Mouse (Mus musculus) liver, postnatal 0 days (tissue): ENCODE results near the gene Tmem248. TPM values are rescaled to one million over a fixed set of nuclear protein-coding genes. Genes with fewer than 3 reads are reported as not detected.
A peak's percentile ranks its signal among the peaks of the same experiment; 100 is the strongest.

Source experiments
- ATAC-seq: fragments of 200-750 bp; cut with Nextera tagmentation; 2 replicates; pipeline ENCODE4 v1.8.0; 2017; ENCODE audit warnings: mild to moderate bottlenecking, moderate library complexity
- DNase-seq: peaks from one replicate; pipeline ENCODE4 v3.0.0-alpha.2; 2016
- H3K27ac ChIP-seq: fragments of 300-500 bp; sonication (generic); 2 replicates; pipeline ENCODE4 v1.5.1; 2014; ENCODE audit warnings: antibody characterized with exemption, moderate library complexity, mild to moderate bottlenecking, low read depth
- H3K27me3 ChIP-seq: fragments of 300-500 bp; sonication (generic); 2 replicates; pipeline ENCODE4 v1.6.1; 2014; ENCODE audit warnings: low read length, control low read depth, mixed read lengths; ENCODE audit not compliant: insufficient read depth
- H3K36me3 ChIP-seq: fragments of 300-500 bp; sonication (generic); replicated peaks from 2 replicates; pipeline ENCODE4 v1.6.1; 2014; ENCODE audit warnings: mild to moderate bottlenecking, control low read depth, low read length, moderate library complexity, mixed read lengths; ENCODE audit not compliant: insufficient read depth
- H3K4me1 ChIP-seq: fragments of 300-500 bp; sonication (generic); 2 replicates; pipeline ENCODE4 v1.6.1; 2014; ENCODE audit warnings: antibody characterized with exemption, mild to moderate bottlenecking, control low read depth; ENCODE audit not compliant: insufficient read depth
- H3K4me2 ChIP-seq: fragments of 300-500 bp; sonication (generic); 2 replicates; pipeline ENCODE4 v1.6.1; 2014; ENCODE audit warnings: low read depth, mild to moderate bottlenecking, low read length, moderate library complexity, mixed read lengths
- H3K4me3 ChIP-seq: fragments of 300-500 bp; sonication (generic); 2 replicates; pipeline ENCODE4 v1.5.1; 2014; ENCODE audit warnings: low read depth, low read length
- H3K9ac ChIP-seq: fragments of 300-500 bp; sonication (generic); replicated peaks from 2 replicates; pipeline ENCODE4 v1.6.1; 2014; ENCODE audit warnings: mild to moderate bottlenecking, moderate library complexity
- H3K9me3 ChIP-seq: fragments of 300-500 bp; sonication (generic); 2 replicates; pipeline ENCODE4 v1.6.1; 2016; ENCODE audit warnings: mild to moderate bottlenecking, control low read depth, low read length, mixed read lengths
- CTCF ChIP-seq: sonication (generic); IDR thresholded peaks from 2 replicates; pipeline ENCODE4 v1.5.1; 2016; ENCODE audit warnings: antibody characterized with exemption, low read depth
- EP300 ChIP-seq: IDR thresholded peaks from 2 replicates; pipeline ENCODE4 v1.6.1; 2016; ENCODE audit warnings: antibody characterized with exemption, low read depth, mild to moderate bottlenecking
- WGBS: fragments of 180-500 bp; shearing (Covaris S2); extraction: QIAGEN DNeasy Blood & Tissue Kit; methylation state at CpG from one replicate; pipeline ENCODE4 v1.1.7; 2014; ENCODE audit not compliant: insufficient replicate concordance; 5-methylcytosine and 5-hydroxymethylcytosine counted together
- polyA plus RNA-seq: library from polyadenylated mRNA; unstranded; fragments of >200 nt; fragmentation: Nextera tagmentation; extraction: Ambion mirVana; gene quantifications from 2 replicates; pipeline ENCODE4 v1.2.1, GENCODE M21; 2015

Tmem248 gene
- 28.1 and 30.7 TPM in 2 replicates for polyA plus RNA-seq

- Histone ChIP-seq H3K4me3 (no peak within 1 kb of the TSS), H3K27ac (no peak within 1 kb of the TSS), H3K9ac (no peak within 1 kb of the TSS), H3K9me3 (peaks cover 2% of the 10 kb centered on the region; the same call in 1 of the 2 replicates), H3K27me3 (no peaks in the 10 kb centered on the region), H3K4me1 (no peaks in the 10 kb centered on the region; the same call in 1 of the 2 replicates), H3K36me3 (peaks cover 25% of the 10 kb centered on the region), H3K4me2 (no peak within 1 kb of the TSS)
- ATAC-seq = no peak
- TF ChIP-seq EP300 (no peak), CTCF (no peak)
- DNase-seq = no peak
- 82% methylated on average over 7 of the region's 7 CpGs for WGBS
Measured at GRCm38 (mm10) chr5:130216781-130217180, at the start of gene Tmem248. Gene Tmem248 (plus strand): TSS chr5:130217081.

GRCm38 (mm10) chr5:130169109-130169508 lies 47.8 kb upstream of the Tmem248 start:
- H3K9me3 ChIP-seq = no peaks in the 10 kb centered on the region
- DNase-seq (no peak), ATAC-seq (no peak)
- H3K4me2 ChIP-seq = no peak overlapping the region
- 72% methylated on average over 6 of the region's 6 CpGs for WGBS
- H3K36me3 ChIP-seq = no peaks in the 10 kb centered on the region
- H3K27ac ChIP-seq = peak overlapping the region; percentile 2
- TF ChIP-seq CTCF = no peak
- no peak for TF ChIP-seq EP300
- no peak overlapping the region for H3K9ac ChIP-seq
- H3K27me3 ChIP-seq = no peaks in the 10 kb centered on the region
- H3K4me1 ChIP-seq = peaks cover 31% of the 10 kb centered on the region
- no peak overlapping the region for H3K4me3 ChIP-seq

GRCm38 (mm10) chr5:130170666-130171422 lies 46.0 kb upstream of the Tmem248 start:
- ATAC-seq (peak; percentile 71), DNase-seq (no peak)
- H3K9ac ChIP-seq = peak overlapping the region; percentile 92
- WGBS = 9% methylated on average over 6 of the region's 6 CpGs
- H3K36me3 ChIP-seq = no peaks in the 10 kb centered on the region
- TF ChIP-seq EP300 (peak; percentile 98), CTCF (no peak)
- peak overlapping the region; percentile 98 for H3K27ac ChIP-seq
- H3K27me3 ChIP-seq = no peaks in the 10 kb centered on the region
- peak overlapping the region; percentile 79 for H3K4me2 ChIP-seq
- peaks cover 43% of the 10 kb centered on the region for H3K4me1 ChIP-seq
- H3K4me3 ChIP-seq = peak overlapping the region; percentile 96
- no peaks in the 10 kb centered on the region for H3K9me3 ChIP-seq

- H3K4me2 ChIP-seq = peak within 1 kb of the TSS; percentile 79
- DNase-seq (peak; percentile 97), ATAC-seq (peak; percentile 94)
- H3K9me3 ChIP-seq = no peaks in the 10 kb centered on the region
- H3K4me3 ChIP-seq = peak within 1 kb of the TSS; percentile 96
- peaks cover 43% of the 10 kb centered on the region for H3K4me1 ChIP-seq
- WGBS = 1% methylated on average over 41 of the region's 62 CpGs
- no peaks in the 10 kb centered on the region for H3K27me3 ChIP-seq
- no peaks in the 10 kb centered on the region for H3K36me3 ChIP-seq
- TF ChIP-seq CTCF (0 out of 2 replicates have a peak, but pooled peaks have one; percentile 4), EP300 (no peak; the same call in 1 of the 2 replicates)
- peak within 1 kb of the TSS; percentile 92 for H3K9ac ChIP-seq
- H3K27ac ChIP-seq = peak within 1 kb of the TSS; percentile 98
Measured at GRCm38 (mm10) chr5:130171423-130171954, 45.4 kb upstream of the Tmem248 start, which contains the start of gene Rabgef1. Gene Rabgef1 (plus strand): TSS chr5:130171798.

- Histone ChIP-seq H3K4me1 (peaks cover 43% of the 10 kb centered on the region), H3K4me2 (peak overlapping the region; percentile 79)
- 1% methylated on average over 43 of the region's 46 CpGs for WGBS
Measured at GRCm38 (mm10) chr5:130171956-130172601, 44.8 kb upstream of the Tmem248 start.

GRCm38 (mm10) chr5:130173012-130173411 lies 43.9 kb upstream of the Tmem248 start:
- Histone ChIP-seq H3K36me3 (no peaks in the 10 kb centered on the region; the same call in 1 of the 2 replicates), H3K27ac (peak overlapping the region; percentile 98), H3K9me3 (no peaks in the 10 kb centered on the region), H3K4me1 (peaks cover 43% of the 10 kb centered on the region), H3K4me3 (peak overlapping the region; percentile 96), H3K9ac (peak overlapping the region; percentile 92), H3K4me2 (peak overlapping the region; percentile 79), H3K27me3 (no peaks in the 10 kb centered on the region)
- no peak for ATAC-seq
- no peak for DNase-seq
- TF ChIP-seq EP300 = no peak
- no peak for TF ChIP-seq CTCF
- 74% methylated on average over 4 of the region's 4 CpGs for WGBS

More at GRCm38 (mm10) chr5:130171956-130172601, 44.8 kb upstream of the Tmem248 start:
- Histone ChIP-seq H3K4me3 (peak overlapping the region; percentile 96), H3K27me3 (no peaks in the 10 kb centered on the region), H3K9ac (peak overlapping the region; percentile 92), H3K9me3 (no peaks in the 10 kb centered on the region), H3K36me3 (no peaks in the 10 kb centered on the region), H3K27ac (peak overlapping the region; percentile 98)
- TF ChIP-seq CTCF (no peak), EP300 (no peak)
- DNase-seq = peak; percentile 63
- ATAC-seq = peak; percentile 46
